Mouse (Mus musculus) kidney, postnatal 0 days (tissue): ENCODE measurements at regions not wholly inside any gene's neighbourhood (a gene's known extent, or its start where the extent isn't known, plus 50 kb on each side); places are given as distances from the start of the nearest gene placed in this dataset.

Source experiments
- ATAC-seq: fragments of 200-750 bp; cut with Nextera tagmentation; replicated peaks from 2 replicates; pipeline ENCODE4 v1.8.0; 2017; ENCODE audit warnings: low read depth, moderate number of reproducible peaks, moderate TSS enrichment, moderate library complexity; ENCODE audit not compliant: low FRiP score
- DNase-seq: peaks from one replicate; pipeline ENCODE4 v3.0.0-alpha.2; 2016; ENCODE audit warnings: low spot score
- H3K27ac ChIP-seq: fragments of 300-500 bp; sonication (generic); 2 replicates; pipeline ENCODE4 v1.5.1; 2014; ENCODE audit warnings: mild to moderate bottlenecking
- H3K27me3 ChIP-seq: fragments of 300-500 bp; sonication (generic); 2 replicates; pipeline ENCODE4 v1.6.1; 2014; ENCODE audit warnings: low read length, mixed read lengths; ENCODE audit not compliant: insufficient read depth
- H3K36me3 ChIP-seq: fragments of 300-500 bp; sonication (generic); 2 replicates; pipeline ENCODE4 v1.6.1; 2014; ENCODE audit warnings: low read length, mixed read lengths; ENCODE audit not compliant: insufficient read depth
- H3K4me1 ChIP-seq: fragments of 300-500 bp; sonication (generic); replicated peaks from 2 replicates; pipeline ENCODE4 v1.6.1; 2014; ENCODE audit warnings: antibody characterized with exemption, low read length, mixed read lengths; ENCODE audit not compliant: insufficient read depth
- H3K4me2 ChIP-seq: fragments of 300-500 bp; sonication (generic); 2 replicates; pipeline ENCODE4 v1.6.1; 2014; ENCODE audit warnings: mild to moderate bottlenecking, low read length, moderate library complexity, mixed read lengths
- H3K4me3 ChIP-seq: fragments of 300-500 bp; sonication (generic); replicated peaks from 2 replicates; pipeline ENCODE4 v1.5.1; 2014; ENCODE audit warnings: low read depth, low read length
- H3K9ac ChIP-seq: fragments of 300-500 bp; sonication (generic); 2 replicates; pipeline ENCODE4 v1.6.1; 2014; ENCODE audit warnings: low read depth, low read length
- H3K9me3 ChIP-seq: fragments of 300-500 bp; sonication (generic); replicated peaks from 2 replicates; pipeline ENCODE4 v1.6.1; 2016; ENCODE audit warnings: low read length, inconsistent platforms, mixed read lengths
- CTCF ChIP-seq: IDR thresholded peaks from 2 replicates; pipeline ENCODE4 v1.5.1; 2016; ENCODE audit warnings: antibody characterized with exemption, low read depth, mild to moderate bottlenecking, moderate library complexity
- WGBS: fragments of 180-500 bp; shearing (Covaris S2); extraction: QIAGEN DNeasy Blood & Tissue Kit; methylation state at CpG from one replicate; pipeline ENCODE4 v1.1.7; 2014; 5-methylcytosine and 5-hydroxymethylcytosine counted together

DNA sequence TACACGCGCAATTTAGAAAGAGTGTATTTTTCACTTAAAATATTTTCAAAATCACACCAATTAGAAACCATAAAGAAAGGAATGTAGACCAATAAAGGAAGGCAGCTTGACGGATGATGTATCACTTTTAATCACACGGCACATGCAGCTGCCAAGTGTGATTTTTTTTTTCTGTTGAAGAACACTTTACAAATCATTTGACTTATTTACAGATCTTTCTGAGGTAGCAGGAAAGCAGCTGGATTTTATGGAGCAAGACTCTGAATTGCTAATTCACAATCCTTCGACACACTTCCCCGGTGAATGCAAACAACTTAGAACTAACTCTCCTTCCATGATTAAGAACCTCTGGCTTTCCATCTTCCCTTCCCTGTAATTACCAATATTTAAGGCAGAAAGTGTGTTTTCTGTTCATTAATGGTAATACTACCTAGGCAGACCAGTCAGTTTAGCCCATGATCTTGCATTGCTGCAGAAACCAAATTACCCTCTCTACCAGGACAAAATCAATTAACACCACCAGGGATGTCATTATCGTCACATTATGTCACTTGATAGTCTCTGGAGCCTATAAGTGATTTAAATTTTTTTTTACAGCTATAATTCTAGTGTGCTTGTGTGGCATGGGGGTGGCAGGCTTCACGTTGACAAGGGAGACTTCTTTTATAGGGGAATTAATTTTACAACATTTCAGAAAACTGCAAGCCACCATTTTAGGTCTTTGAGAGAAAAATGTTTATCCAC is 239.3 kb upstream of the Veph1 start:
- Histone ChIP-seq H3K4me2 (no peak overlapping the region), H3K4me1 (no peaks in the 10 kb centered on the region), H3K27me3 (no peaks in the 10 kb centered on the region), H3K9me3 (no peaks in the 10 kb centered on the region), H3K9ac (no peak overlapping the region), H3K4me3 (no peak overlapping the region), H3K36me3 (no peaks in the 10 kb centered on the region), H3K27ac (no peak overlapping the region)
- DNase-seq (peak; percentile 46), ATAC-seq (no peak)
- WGBS: 30% methylated on average over 8 of the region's 8 CpGs
- TF ChIP-seq CTCF: no peak

GRCm38 (mm10) chr3:66519925-66520324 is 223.3 kb upstream of the Veph1 start:
- Histone ChIP-seq H3K9me3 (no peaks in the 10 kb centered on the region), H3K4me3 (no peak overlapping the region), H3K4me1 (no peaks in the 10 kb centered on the region), H3K9ac (no peak overlapping the region), H3K27me3 (no peaks in the 10 kb centered on the region), H3K36me3 (no peaks in the 10 kb centered on the region), H3K27ac (no peak overlapping the region), H3K4me2 (no peak overlapping the region)
- TF ChIP-seq CTCF: no peak
- ATAC-seq: no peak
- 74% methylated on average over 1 of the region's 1 CpGs for WGBS
- DNase-seq: no peak

DNA sequence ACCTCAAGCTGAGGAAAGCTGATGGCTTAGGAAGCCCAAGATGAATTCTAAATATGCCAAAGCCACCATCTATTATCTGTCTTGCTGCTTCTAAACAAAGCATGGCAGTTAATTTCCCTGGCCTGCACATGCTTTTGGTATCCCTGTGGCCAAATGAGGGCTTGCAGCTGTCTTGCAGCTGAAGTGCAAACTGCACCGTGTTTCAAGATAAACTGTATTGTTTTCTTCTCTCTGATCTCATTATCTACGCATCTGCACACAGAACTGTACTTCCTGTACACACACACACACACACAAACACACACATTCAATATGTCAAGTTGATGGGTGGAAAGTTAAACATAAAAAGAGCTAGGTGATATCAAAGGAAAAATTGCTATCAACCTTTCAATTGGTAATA is 221.7 kb upstream of the Veph1 start:
- no peak for DNase-seq
- H3K36me3 ChIP-seq: no peaks in the 10 kb centered on the region
- ATAC-seq: no peak
- H3K4me2 ChIP-seq: no peak overlapping the region
- no peak overlapping the region for H3K27ac ChIP-seq
- H3K9ac ChIP-seq: no peak overlapping the region
- no peaks in the 10 kb centered on the region for H3K4me1 ChIP-seq
- no peaks in the 10 kb centered on the region for H3K27me3 ChIP-seq
- TF ChIP-seq CTCF: no peak
- no peaks in the 10 kb centered on the region for H3K9me3 ChIP-seq
- 30% methylated on average over 2 of the region's 2 CpGs for WGBS
- no peak overlapping the region for H3K4me3 ChIP-seq

DNA sequence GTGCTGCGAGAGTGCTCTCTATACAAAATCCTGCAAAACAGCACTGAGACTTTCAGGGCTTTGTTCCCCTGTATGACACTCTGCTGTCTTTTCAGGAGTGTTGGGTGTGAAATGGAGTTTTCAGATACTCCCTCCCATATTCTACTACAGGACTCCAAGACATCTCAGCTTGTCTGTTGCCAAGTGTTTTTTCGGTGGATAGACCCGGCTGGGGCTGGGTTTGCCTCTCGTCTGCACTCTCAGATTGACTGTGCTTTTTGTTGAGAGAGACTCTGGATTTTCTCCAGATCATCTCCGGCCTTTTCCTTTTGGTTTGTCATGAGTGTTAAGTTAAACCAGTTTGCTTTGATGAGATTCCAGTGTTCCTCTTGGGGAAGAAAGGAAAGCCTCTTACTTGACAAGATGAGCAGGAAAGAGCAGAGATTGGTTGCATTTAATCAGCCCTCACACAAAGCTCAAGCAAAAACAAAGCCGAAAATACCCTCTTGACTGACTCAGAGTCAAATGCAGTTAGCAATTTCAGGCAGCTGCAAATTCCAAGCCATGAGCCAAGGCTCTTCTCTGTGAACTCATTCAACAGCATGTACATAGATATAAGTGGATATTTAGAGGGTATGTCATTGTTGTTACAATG is 219.3 kb upstream of the Veph1 start:
- no peaks in the 10 kb centered on the region for H3K27me3 ChIP-seq
- 71% methylated on average over 6 of the region's 6 CpGs for WGBS
- ATAC-seq: no peak
- H3K9ac ChIP-seq: no peak overlapping the region
- no peak overlapping the region for H3K4me2 ChIP-seq
- TF ChIP-seq CTCF: no peak
- no peak overlapping the region for H3K27ac ChIP-seq
- H3K36me3 ChIP-seq: no peaks in the 10 kb centered on the region
- H3K4me1 ChIP-seq: no peaks in the 10 kb centered on the region
- H3K9me3 ChIP-seq: no peaks in the 10 kb centered on the region
- no peak overlapping the region for H3K4me3 ChIP-seq
- DNase-seq: no peak

- ATAC-seq: no peak
- no peaks in the 10 kb centered on the region for H3K9me3 ChIP-seq
- no peak for TF ChIP-seq CTCF
- no peak overlapping the region for H3K4me3 ChIP-seq
- WGBS: 85% methylated on average over 8 of the region's 8 CpGs
- H3K36me3 ChIP-seq: no peaks in the 10 kb centered on the region
- H3K4me2 ChIP-seq: no peak overlapping the region
- no peak overlapping the region for H3K9ac ChIP-seq
- no peaks in the 10 kb centered on the region for H3K4me1 ChIP-seq
- no peak for DNase-seq
- no peaks in the 10 kb centered on the region for H3K27me3 ChIP-seq
- H3K27ac ChIP-seq: no peak overlapping the region
Observed at GRCm38 (mm10) chr3:66514587-66514986, 217.9 kb upstream of the Veph1 start.

DNA sequence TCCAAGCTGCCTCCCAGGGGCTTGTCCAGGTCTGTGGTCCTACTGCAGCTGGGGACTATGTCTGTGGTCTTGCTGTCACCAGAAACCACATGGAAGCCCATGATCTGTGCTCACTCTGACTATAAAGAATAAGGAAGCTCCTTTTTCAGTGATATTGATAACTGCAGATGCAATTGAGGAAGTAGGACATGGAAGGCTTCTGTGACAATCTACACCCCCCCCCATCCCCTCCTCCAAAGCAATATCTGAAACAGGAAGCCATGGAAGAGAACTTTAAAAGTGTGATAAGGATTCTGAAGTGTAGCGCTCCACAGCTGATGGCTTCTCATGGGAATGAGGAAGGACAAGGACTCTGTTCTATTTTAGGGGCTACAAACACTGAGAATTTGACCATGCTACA is 215.8 kb upstream of the Veph1 start:
- DNase-seq (no peak), ATAC-seq (no peak)
- no peak overlapping the region for H3K27ac ChIP-seq
- no peaks in the 10 kb centered on the region for H3K27me3 ChIP-seq
- no peaks in the 10 kb centered on the region for H3K9me3 ChIP-seq
- no peaks in the 10 kb centered on the region for H3K36me3 ChIP-seq
- TF ChIP-seq CTCF: no peak
- H3K9ac ChIP-seq: no peak overlapping the region
- WGBS: 95% methylated on average over 1 of the region's 1 CpGs
- H3K4me1 ChIP-seq: no peaks in the 10 kb centered on the region
- no peak overlapping the region for H3K4me3 ChIP-seq
- H3K4me2 ChIP-seq: no peak overlapping the region
